8 mouse cellular contexts compared by ENCODE assay signal in the genomic region with DNA sequence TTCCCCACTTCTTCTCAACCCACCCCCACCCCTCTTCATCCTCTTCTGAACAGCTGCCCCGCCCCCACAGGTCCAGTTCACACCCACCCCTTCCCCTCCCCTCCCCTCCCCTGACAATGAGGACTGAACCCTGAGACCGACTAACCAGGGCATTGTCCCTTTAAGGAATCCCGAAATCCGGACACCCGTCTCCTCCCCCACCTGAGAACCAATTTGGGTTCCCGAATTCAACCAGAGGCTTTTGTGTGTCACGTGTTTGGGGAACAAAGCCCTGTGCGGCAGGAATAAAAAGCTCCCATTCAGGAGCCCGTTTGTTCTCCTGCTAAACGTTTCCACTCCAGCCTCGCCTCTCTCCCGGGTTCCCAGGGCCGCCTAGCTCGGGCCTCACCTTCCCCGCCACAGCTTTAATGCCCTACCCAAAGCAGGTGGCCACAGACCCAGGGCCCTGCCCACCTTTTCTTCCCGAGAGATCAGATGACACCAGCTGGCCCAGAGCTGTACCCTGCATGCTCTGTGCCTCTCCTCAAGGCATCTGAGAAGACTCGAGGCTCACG. TPM values are rescaled to one million over a fixed set of nuclear protein-coding genes. Genes with fewer than 3 reads are reported as not detected.
DNase-seq lines count a peak whose midpoint lies in the region; ATAC-seq and TF ChIP-seq lines count a peak whose summit lies in the region.

No protein-coding gene starts in this region.

- H3K9ac ChIP-seq in forebrain, embryonic 14.5 days (ENCODE audit: low read length), result peak overlapping the region; percentile 64
- H3K9ac ChIP-seq in neural tube, embryonic 14.5 days (replicated peaks; ENCODE audit: low read depth, low read length), result peak overlapping the region; percentile 8; the same call in 1 of the 2 replicates

- peaks cover 13% of the 10 kb centered on the region for H3K4me1 ChIP-seq in forebrain, embryonic 14.5 days (ENCODE audit: control insufficient read depth, insufficient read depth, low read length)
- peaks cover 32% of the 10 kb centered on the region for H3K4me1 ChIP-seq in limb, embryonic 10.5 days
- 0 out of 2 replicates have a peak, but pooled peaks cover 6% of the 10 kb centered on the region for H3K4me1 ChIP-seq in neural tube, embryonic 14.5 days (ENCODE audit: control insufficient read depth, insufficient read depth, low read length)

- no peaks in the 10 kb centered on the region for H3K9me3 ChIP-seq in forebrain, embryonic 14.5 days (replicated peaks; ENCODE audit: control insufficient read depth, low read length)
- H3K9me3 ChIP-seq in limb, embryonic 10.5 days (replicated peaks), result no peaks in the 10 kb centered on the region
- H3K9me3 ChIP-seq in neural tube, embryonic 14.5 days (ENCODE audit: control insufficient read depth, low read length), result no peaks in the 10 kb centered on the region

- no peaks in the 10 kb centered on the region for H3K36me3 ChIP-seq in forebrain, embryonic 14.5 days (ENCODE audit: control insufficient read depth, insufficient read depth, low read length)
- H3K36me3 ChIP-seq in limb, embryonic 10.5 days, result no peaks in the 10 kb centered on the region
- H3K36me3 ChIP-seq in neural tube, embryonic 14.5 days (ENCODE audit: control insufficient read depth, insufficient read depth, low read length), result no peaks in the 10 kb centered on the region

- no peak for TF ChIP-seq CTCF in brain, embryonic 14.5 days (IDR thresholded peaks at IDR 0.05; ENCODE audit: borderline replicate concordance, extremely low read depth, insufficient read depth, insufficient read length)

- peak; percentile 81 for ATAC-seq in forebrain, embryonic 14.5 days
- peak; percentile 62; the same call in 1 of the 2 replicates for ATAC-seq in neural tube, embryonic 14.5 days (ENCODE audit: low read depth)
- ATAC-seq in erythroid progenitor cell, adult 5-6 weeks (replicated peaks; ENCODE audit: low FRiP score, poor library complexity, severe bottlenecking), result no peak

- no peaks in the 10 kb centered on the region for H3K27me3 ChIP-seq in forebrain, embryonic 14.5 days (replicated peaks; ENCODE audit: control insufficient read depth, insufficient read depth, low read length)
- peaks cover 17% of the 10 kb centered on the region; the same call in 1 of the 2 replicates for H3K27me3 ChIP-seq in limb, embryonic 10.5 days (ENCODE audit: low read depth, poor library complexity, severe bottlenecking)
- H3K27me3 ChIP-seq in neural tube, embryonic 14.5 days (ENCODE audit: control insufficient read depth, insufficient read depth, low read length), result no peaks in the 10 kb centered on the region

- peak; percentile 3 for DNase-seq in kidney, adult 9 months
- no peak for DNase-seq in kidney, adult 8-10 months
- DNase-seq in brain, embryonic 14.5 days (ENCODE audit: low read depth), result peak; percentile 95
- DNase-seq in forebrain, embryonic 14.5 days (ENCODE audit: low spot score), result peak; percentile 92
- DNase-seq in limb, embryonic 10.5 days (ENCODE audit: low spot score), result peak; percentile 67
- no peak for DNase-seq in ovary, postnatal 14 days (ENCODE audit: low spot score)

- WGBS in forebrain, embryonic 14.5 days, result under 1% methylated on average over 18 of the region's 18 CpGs
- under 1% methylated on average over 18 of the region's 18 CpGs for WGBS in limb, embryonic 10.5 days
- WGBS in neural tube, embryonic 14.5 days, result 2% methylated on average over 18 of the region's 18 CpGs

- TF ChIP-seq POLR2A in brain, embryonic 14.5 days (IDR thresholded peaks at IDR 0.05; ENCODE audit: borderline replicate concordance, extremely low read depth, insufficient read depth, insufficient read length, poor library complexity, severe bottlenecking), result no peak

- H3K27ac ChIP-seq in forebrain, embryonic 14.5 days (ENCODE audit: low read depth, low read length), result peak overlapping the region; percentile 96
- H3K27ac ChIP-seq in limb, embryonic 10.5 days, result peak overlapping the region; percentile 88
- peak overlapping the region; percentile 24 for H3K27ac ChIP-seq in neural tube, embryonic 14.5 days (ENCODE audit: low read depth, low read length)

- H3K4me2 ChIP-seq in forebrain, embryonic 14.5 days (ENCODE audit: low read length), result peak overlapping the region; percentile 44
- H3K4me2 ChIP-seq in neural tube, embryonic 14.5 days (ENCODE audit: low read depth, low read length), result peak overlapping the region; percentile 38

- H3K4me3 ChIP-seq in forebrain, embryonic 14.5 days (ENCODE audit: low read depth, low read length), result peak overlapping the region; percentile 3; the same call in 1 of the 2 replicates
- H3K4me3 ChIP-seq in limb, embryonic 10.5 days, result peak overlapping the region; percentile 42
- H3K4me3 ChIP-seq in neural tube, embryonic 14.5 days (ENCODE audit: low read depth, low read length), result no peak overlapping the region

RNA-seq across cellular contexts. Expression of a gene that starts 25.1 kb away (rescaled TPM):
- polyA plus RNA-seq in brain, embryonic 14.5 days (2012; rRNA removed), result 232 and 238 TPM in 2 replicates
- 63.3 and 69.4 TPM in 2 replicates for polyA plus RNA-seq in forebrain, embryonic 14.5 days (2014; fragmentation: Nextera tagmentation; extraction: Ambion mirVana)
- 54.0 and 60.6 TPM in 2 replicates for polyA plus RNA-seq in limb, embryonic 10.5 days (2016; fragmentation: Nextera tagmentation; extraction: Ambion mirVana)
- 55.1 and 55.4 TPM in 2 replicates for polyA plus RNA-seq in neural tube, embryonic 14.5 days (2014; fragmentation: Nextera tagmentation; extraction: Ambion mirVana)
- not detected in 2 replicates for total RNA-seq in erythroid progenitor cell, adult 5-6 weeks (2015; ENCODE audit: low replicate concordance)
- not detected in 2 replicates for total RNA-seq in erythroid progenitor cell, adult 5-6 weeks (2017; ENCODE audit: low replicate concordance)

RNA-seq across cellular contexts. Expression of a gene that starts 55.5 kb away (rescaled TPM):
- 1,091 and 1,648 TPM in 2 replicates for polyA plus RNA-seq in brain, embryonic 14.5 days (2012; rRNA removed)
- polyA plus RNA-seq in forebrain, embryonic 14.5 days (2014; fragmentation: Nextera tagmentation; extraction: Ambion mirVana), result 1,083 and 1,200 TPM in 2 replicates
- polyA plus RNA-seq in limb, embryonic 10.5 days (2016; fragmentation: Nextera tagmentation; extraction: Ambion mirVana), result 718 and 743 TPM in 2 replicates
- polyA plus RNA-seq in neural tube, embryonic 14.5 days (2014; fragmentation: Nextera tagmentation; extraction: Ambion mirVana), result 1,051 and 1,284 TPM in 2 replicates
- 265 and 340 TPM in 2 replicates for total RNA-seq in erythroid progenitor cell, adult 5-6 weeks (2015; ENCODE audit: low replicate concordance)
- total RNA-seq in erythroid progenitor cell, adult 5-6 weeks (2017; ENCODE audit: low replicate concordance), result 55.4 and 95.0 TPM in 2 replicates

Comparison
In these comparisons a context has a peak if more than half of its experiments do, and no peak if none do; other contexts are left out.
1. DNase-seq: peak in kidney, adult 9 months (single experiment), brain, embryonic 14.5 days (single experiment), forebrain, embryonic 14.5 days (single experiment) and limb, embryonic 10.5 days (single experiment); none in kidney, adult 8-10 months (0 of 2) and ovary, postnatal 14 days (single experiment).
2. H3K27ac ChIP-seq: peak in every context shown above with its lines; median percentile 96 in forebrain, embryonic 14.5 days; 88 in limb, embryonic 10.5 days; 24 in neural tube, embryonic 14.5 days.